Mouse (Mus musculus): ENCODE measurements around the gene Bbc3. TPM values are rescaled to one million over a fixed set of nuclear protein-coding genes. Genes with fewer than 3 reads are reported as not detected.

Gene Bbc3
- polyA plus RNA-seq, 1 experiment from 2014 or later: 24.2 TPM

GRCm38 (mm10) chr7:16366669-16367068, 58.5 kb downstream of the Bbc3 start:
- H3K9me3 ChIP-seq: no peaks in the 10 kb centered on the region
- 79% methylated on average over 4 of the region's 4 CpGs for WGBS
- no peak overlapping the region for H3K4me2 ChIP-seq
- H3K36me3 ChIP-seq: peaks cover 70% of the 10 kb centered on the region
- H3K4me3 ChIP-seq: no peak overlapping the region
- H3K9ac ChIP-seq: no peak overlapping the region
- peaks cover 18% of the 10 kb centered on the region for H3K4me1 ChIP-seq (replicated peaks)
- ATAC-seq (ENCODE audit: low FRiP score): no peak
- 0 out of 2 replicates have a peak, but pooled peaks cover 5% of the 10 kb centered on the region for H3K27me3 ChIP-seq
- H3K27ac ChIP-seq: no peak overlapping the region

Other genes with a start within 250 kb of the Bbc3 start
- gene Zfp541, start 246.6 kb upstream of the Bbc3 start, polyA plus RNA-seq (2015; fragmentation: Nextera tagmentation; extraction: Ambion mirVana): 0.09 TPM in 2 replicates
- 212 and 237 TPM in 2 replicates for gene Napa, start 209.9 kb upstream of the Bbc3 start, polyA plus RNA-seq (2015; fragmentation: Nextera tagmentation; extraction: Ambion mirVana)
- gene Kptn, start 188.5 kb upstream of the Bbc3 start, polyA plus RNA-seq (2015; fragmentation: Nextera tagmentation; extraction: Ambion mirVana): 37.3 and 42.2 TPM in 2 replicates
- 0.96 and 1.1 TPM in 2 replicates for gene Slc8a2, start 178.6 kb upstream of the Bbc3 start, polyA plus RNA-seq (2015; fragmentation: Nextera tagmentation; extraction: Ambion mirVana)
- 147 and 160 TPM in 2 replicates for gene Meis3, start 133.3 kb upstream of the Bbc3 start, polyA plus RNA-seq (2015; fragmentation: Nextera tagmentation; extraction: Ambion mirVana)
- gene Dhx34, start 86.4 kb upstream of the Bbc3 start, polyA plus RNA-seq (2015; fragmentation: Nextera tagmentation; extraction: Ambion mirVana): 13.5 and 13.8 TPM in 2 replicates
- 0.08 and 0.14 TPM in 2 replicates for gene C5ar2, start 64.2 kb upstream of the Bbc3 start, polyA plus RNA-seq (2015; fragmentation: Nextera tagmentation; extraction: Ambion mirVana)
- 1.7 and 2.3 TPM in 2 replicates for gene C5ar1, start 48.9 kb upstream of the Bbc3 start, polyA plus RNA-seq (2015; fragmentation: Nextera tagmentation; extraction: Ambion mirVana)
- gene Inafm1, start 34.8 kb upstream of the Bbc3 start, polyA plus RNA-seq (2015; fragmentation: Nextera tagmentation; extraction: Ambion mirVana): 33.4 and 33.8 TPM in 2 replicates
- 23.9 and 27.9 TPM in 2 replicates for gene Ccdc9, start 21.6 kb upstream of the Bbc3 start, polyA plus RNA-seq (2015; fragmentation: Nextera tagmentation; extraction: Ambion mirVana)
- 259 and 260 TPM in 2 replicates for gene Sae1, start 79.4 kb downstream of the Bbc3 start, polyA plus RNA-seq (2015; fragmentation: Nextera tagmentation; extraction: Ambion mirVana)
- gene Zc3h4, start 92.5 kb downstream of the Bbc3 start, polyA plus RNA-seq (2015; fragmentation: Nextera tagmentation; extraction: Ambion mirVana): 17.4 and 18.6 TPM in 2 replicates
- 55.9 and 60.8 TPM in 2 replicates for gene Tmem160, start 144.4 kb downstream of the Bbc3 start, polyA plus RNA-seq (2015; fragmentation: Nextera tagmentation; extraction: Ambion mirVana)
- 2.3 and 2.5 TPM in 2 replicates for gene Npas1, start 169.3 kb downstream of the Bbc3 start, polyA plus RNA-seq (2015; fragmentation: Nextera tagmentation; extraction: Ambion mirVana)

Measured in hindbrain, embryonic 13.5 days (tissue).